Mouse (Mus musculus) spleen, postnatal 36 days (tissue): Measurements from ENCODE around the gene Mrpl4.
"Not testable (repeated sequence)": the region's sequence is repeated elsewhere in the genome, so short reads cannot be mapped to it uniquely, and the experiment has no call there.

Source experiments
- DNase-seq, 2 experiments: peaks; one replicate each; pipeline ENCODE4 v3.0.0; 2022; ENCODE audit warnings: low spot score in 2 of 2, mixed read lengths in 1 of 2

Mrpl4 gene

GRCm38 (mm10) chr9:20986952-20987686 is 15.4 kb upstream of the Mrpl4 start:
- no peak for DNase-seq

GRCm38 (mm10) chr9:20987953-20988352 is 14.6 kb upstream of the Mrpl4 start:
- peak; percentile 22 to 34 for DNase-seq

- no peak for DNase-seq
Measured at GRCm38 (mm10) chr9:20990861-20991260, 11.7 kb upstream of the Mrpl4 start.

DNA sequence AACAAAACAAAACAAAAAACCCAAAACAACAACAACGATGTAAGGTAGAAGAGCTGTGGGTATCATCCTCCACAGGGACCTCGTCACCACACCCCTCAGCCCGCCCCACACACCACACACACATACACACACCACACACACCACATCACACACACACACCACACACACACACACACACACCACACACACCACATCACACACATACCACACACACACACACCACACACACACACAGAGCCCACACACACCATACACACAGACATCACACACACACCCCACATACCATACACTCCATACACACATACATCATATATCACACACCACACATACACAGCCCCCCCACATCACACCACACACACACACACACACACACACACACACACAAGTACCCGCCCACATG is 11.0 kb upstream of the Mrpl4 start:
- no peak for DNase-seq

DNA sequence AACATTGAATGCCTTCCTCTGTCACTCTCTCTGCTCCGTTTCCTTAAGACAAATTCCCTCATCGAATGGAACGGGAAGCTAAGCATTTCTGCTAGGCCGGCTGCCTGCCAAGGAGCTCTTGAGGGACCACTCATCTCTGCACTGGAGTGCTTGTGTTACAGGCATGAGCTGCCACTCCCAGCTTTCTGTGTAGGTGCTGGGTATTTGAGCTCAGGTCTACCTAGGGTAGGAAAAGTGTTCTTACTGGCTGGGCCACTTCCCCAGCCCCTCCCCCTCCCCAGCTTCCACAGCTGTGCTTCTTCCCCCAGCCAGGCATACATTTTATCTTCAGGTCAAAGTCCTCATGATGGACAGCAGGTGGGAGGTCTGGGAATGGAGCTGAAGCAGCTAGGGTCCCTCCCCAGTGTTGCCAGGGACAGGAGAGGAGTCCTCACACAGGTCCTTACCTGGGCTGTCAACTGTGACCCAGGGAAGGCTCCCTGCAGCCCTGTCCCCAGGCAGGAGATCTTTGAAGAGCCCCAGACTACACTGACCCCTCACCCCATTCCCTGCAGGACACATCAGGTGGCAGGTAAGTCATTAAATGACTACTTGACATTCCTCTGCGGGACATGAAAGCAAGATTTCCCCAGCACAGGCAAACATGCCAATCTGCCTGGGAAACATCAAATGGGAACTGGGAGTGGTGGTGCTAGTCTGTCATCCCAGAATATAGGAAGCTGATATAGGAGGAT is 9.2 kb upstream of the Mrpl4 start:
- DNase-seq: no peak

GRCm38 (mm10) chr9:20995069-20995468 is 7.5 kb upstream of the Mrpl4 start:
- no peak for DNase-seq

DNA sequence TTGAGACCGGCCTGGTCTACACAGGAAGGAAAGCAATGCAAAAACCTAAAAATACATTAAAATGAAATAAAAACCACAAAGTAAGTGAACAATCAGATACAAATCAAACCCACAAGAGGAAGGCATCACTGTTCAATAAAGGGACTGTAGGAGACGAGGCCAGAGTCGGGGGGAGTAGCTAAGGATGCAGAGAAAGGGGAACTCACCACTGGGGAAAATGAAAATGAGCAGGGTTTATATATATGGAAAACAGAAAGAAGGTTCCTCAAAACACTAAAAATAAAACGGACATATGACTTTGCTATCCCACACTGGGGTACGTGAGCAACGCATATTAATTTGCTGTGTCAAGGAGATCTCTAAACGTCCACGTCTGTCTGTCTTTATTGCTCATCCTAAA is 5.5 kb upstream of the Mrpl4 start:
- no peak for DNase-seq

DNA sequence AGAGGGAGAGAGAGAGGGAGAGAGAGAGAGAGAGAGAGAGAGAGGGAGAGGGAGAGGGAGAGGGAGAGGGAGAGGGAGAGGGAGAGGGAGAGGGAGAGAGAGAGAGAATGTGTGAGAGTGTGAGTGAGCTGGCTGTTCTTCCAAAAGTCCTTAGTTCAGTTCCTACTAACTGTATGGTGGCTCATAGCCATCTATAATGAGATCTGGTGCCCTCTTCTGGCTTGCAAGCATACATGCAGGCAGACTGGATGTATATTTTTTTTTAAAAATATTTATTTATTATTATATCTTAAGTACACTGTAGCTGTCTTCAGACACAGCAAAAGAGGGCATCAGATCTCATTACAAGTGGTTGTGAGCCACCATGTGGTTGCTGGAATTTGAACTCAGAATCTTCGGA is 4.2 kb upstream of the Mrpl4 start:
- DNase-seq: not testable (repeated sequence)

DNA sequence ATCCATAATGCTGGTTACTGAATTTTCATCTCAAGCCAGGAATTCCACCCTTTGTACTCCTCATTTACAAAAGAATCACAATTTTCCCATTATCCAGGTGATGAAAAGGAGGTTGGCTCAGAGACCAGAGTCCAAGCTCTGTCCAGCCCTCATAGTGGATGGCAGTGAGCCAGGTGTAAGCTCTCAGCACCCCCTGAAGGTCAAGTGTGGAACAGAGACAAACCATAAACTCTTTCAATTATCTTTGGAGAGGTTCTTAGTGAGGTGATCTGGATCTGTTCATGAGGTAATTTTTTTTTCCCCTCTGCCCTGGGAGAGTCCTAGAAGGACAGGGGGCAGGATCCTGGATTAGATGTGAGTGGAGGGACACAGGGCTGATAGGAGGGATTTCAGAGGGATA is 1.7 kb upstream of the Mrpl4 start:
- no peak for DNase-seq

DNA sequence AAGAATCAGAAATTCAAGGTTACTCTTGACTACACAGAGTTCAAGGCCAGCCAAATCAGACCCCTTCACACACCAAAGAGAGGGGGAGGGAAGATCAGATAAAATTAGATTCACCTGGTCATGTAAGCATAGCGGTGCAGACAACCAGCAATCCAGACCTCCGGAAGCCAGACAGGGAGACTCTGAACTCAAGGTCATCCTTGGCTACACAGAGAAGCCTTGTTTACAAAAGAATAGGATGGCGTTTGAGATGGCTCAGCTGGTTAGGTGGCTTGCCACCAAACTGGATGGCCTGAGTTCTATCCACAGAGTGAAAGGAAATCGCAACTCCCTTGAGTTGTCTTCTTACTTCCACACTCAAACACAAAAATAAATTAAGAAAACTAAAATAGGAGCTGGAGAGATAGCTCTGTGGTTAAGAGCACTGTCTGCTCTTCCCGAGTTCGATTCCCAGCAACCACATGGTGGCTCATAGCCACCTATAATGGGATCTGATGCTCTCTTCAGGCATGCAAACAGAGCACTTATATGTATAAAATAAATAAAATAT is 812 bp upstream of the Mrpl4 start:
- DNase-seq: no peak

- no peak for DNase-seq
Measured at GRCm38 (mm10) chr9:21002270-21002626, 290 bp upstream of the Mrpl4 start.

GRCm38 (mm10) chr9:21007313-21007952 is 4.9 kb downstream of the Mrpl4 start:
- no peak for DNase-seq

DNA sequence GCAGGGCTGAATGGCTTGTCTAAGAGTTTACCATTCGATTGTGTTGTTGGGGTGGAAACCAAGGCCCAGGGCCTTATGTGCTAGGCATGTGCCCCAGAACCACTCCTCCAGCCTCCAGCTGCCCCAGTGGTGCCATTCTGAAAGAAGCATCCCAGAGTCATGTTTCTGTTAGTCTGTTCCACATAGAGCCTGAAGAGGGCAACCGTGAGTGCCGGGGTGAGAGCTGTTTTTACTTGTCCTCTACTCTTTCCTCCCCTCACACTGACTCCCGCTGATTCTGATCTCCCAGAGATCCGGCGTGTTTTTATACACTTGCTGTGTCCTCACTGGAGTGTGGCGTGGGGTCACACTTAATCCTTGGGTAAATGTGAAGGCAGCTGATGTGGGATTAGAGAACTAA is 5.5 kb downstream of the Mrpl4 start:
- DNase-seq: no peak

DNA sequence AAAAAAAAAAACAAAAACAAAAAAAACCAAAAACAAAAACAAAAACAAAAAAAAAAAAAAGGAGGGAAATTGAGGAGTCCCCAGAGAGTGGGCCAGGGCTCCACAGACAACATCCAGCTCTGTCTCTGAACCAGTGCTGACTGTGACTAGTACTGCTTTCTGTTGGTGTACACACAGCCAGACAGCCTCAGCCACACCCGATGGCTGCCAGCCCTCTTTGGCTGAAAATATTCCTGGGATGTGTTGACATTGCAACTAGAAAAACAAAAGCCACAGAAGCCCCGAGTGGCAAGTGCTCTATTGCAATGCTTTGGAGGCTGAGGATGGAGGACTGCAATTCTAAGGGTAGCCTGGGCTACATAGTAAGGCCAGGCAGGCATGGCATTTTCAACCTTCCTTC is 7.8 kb downstream of the Mrpl4 start:
- DNase-seq: no peak

- not testable (repeated sequence) for DNase-seq
Measured at GRCm38 (mm10) chr9:21010939-21011541, 8.5 kb downstream of the Mrpl4 start.

DNA sequence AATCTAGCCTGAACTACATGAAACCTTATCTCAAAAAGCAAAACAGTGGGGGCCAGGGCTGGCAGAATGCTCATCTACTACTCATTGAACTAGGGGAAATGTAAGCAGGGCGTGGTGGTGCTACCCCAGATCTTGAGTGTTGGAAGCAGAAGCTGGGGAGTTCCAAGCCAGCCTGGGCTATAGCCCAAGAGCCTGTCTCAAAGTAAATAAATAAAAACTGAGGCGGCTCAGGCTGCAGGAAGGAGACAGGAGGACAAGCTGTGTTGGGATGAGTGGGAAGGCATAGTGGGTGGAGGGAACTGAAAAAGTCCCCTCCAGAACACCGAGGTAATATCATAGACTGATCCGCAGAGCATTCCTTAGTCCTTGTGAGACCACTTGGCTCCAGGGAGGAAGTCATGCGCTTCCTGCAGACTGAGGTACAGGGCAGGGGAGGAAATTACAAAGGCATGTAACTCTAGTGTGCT is 9.3 kb downstream of the Mrpl4 start:
- DNase-seq: no peak

DNA sequence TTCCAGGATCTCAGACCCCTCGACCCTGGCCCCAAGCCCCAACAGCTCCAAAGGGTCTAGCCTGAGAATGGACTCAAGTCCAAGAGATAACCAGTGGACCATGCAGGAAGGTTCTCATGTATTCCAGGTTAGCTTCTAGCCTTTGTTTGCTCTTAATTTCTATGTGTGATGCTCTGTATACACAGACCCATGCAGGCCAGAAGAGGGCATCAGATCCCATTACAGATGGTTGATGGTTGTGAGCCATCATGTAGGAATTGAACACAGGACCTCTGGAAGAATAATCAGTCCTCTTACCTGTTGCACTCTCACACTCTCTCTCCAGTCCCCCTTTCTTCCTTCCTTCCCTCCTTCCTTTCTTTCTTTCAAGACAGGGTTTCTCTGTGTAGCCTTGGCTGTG is 9.8 kb downstream of the Mrpl4 start:
- no peak for DNase-seq

- peak; percentile 89 to 92 for DNase-seq
Measured at GRCm38 (mm10) chr9:21014691-21015570, 12.4 kb downstream of the Mrpl4 start.

- DNase-seq: peak; percentile 85 to 87
Measured at GRCm38 (mm10) chr9:21015571-21016130, 13.1 kb downstream of the Mrpl4 start, which contains the start of gene Icam1. TSS of gene Icam1 (plus strand) at chr9:21015985.

GRCm38 (mm10) chr9:21016331-21017176 is 14.0 kb downstream of the Mrpl4 start:
- DNase-seq: peak; percentile 40 to 45
